Mouse (Mus musculus) hindbrain, postnatal 0 days (tissue): ENCODE data around the gene Adam15. TPM values are rescaled to one million over a fixed set of nuclear protein-coding genes. Genes with fewer than 3 reads are reported as not detected.

Experiments used
- ATAC-seq: fragments of 200-750 bp; cut with Nextera tagmentation; 2 replicates; pipeline ENCODE4 v1.8.0; 2017; ENCODE audit warnings: mild to moderate bottlenecking, moderate TSS enrichment, moderate library complexity
- DNase-seq: peaks from one replicate; pipeline ENCODE4 v3.0.0-alpha.2; 2015; ENCODE audit warnings: low spot score
- H3K27ac ChIP-seq: fragments of 300-500 bp; sonication (generic); 2 replicates; pipeline ENCODE4 v1.5.1; 2014; ENCODE audit warnings: mild to moderate bottlenecking
- H3K27me3 ChIP-seq: fragments of 300-500 bp; sonication (generic); 2 replicates; pipeline ENCODE4 v1.6.1; 2014; ENCODE audit warnings: low read length, mixed read lengths; ENCODE audit not compliant: insufficient read depth
- H3K36me3 ChIP-seq: fragments of 300-500 bp; sonication (generic); 2 replicates; pipeline ENCODE4 v1.6.1; 2014; ENCODE audit warnings: low read length, mixed read lengths; ENCODE audit not compliant: insufficient read depth
- H3K4me1 ChIP-seq: fragments of 300-500 bp; sonication (generic); 2 replicates; pipeline ENCODE4 v1.6.1; 2014; ENCODE audit warnings: antibody characterized with exemption, low read length, mixed read lengths; ENCODE audit not compliant: insufficient read depth
- H3K4me2 ChIP-seq: fragments of 300-500 bp; sonication (generic); 2 replicates; pipeline ENCODE4 v1.6.1; 2014; ENCODE audit warnings: low read depth, mild to moderate bottlenecking, low read length, moderate library complexity, mixed read lengths
- H3K4me3 ChIP-seq: fragments of 300-500 bp; sonication (generic); 2 replicates; pipeline ENCODE4 v1.5.1; 2014; ENCODE audit warnings: low read length
- H3K9ac ChIP-seq: fragments of 300-500 bp; sonication (generic); replicated peaks from 2 replicates; pipeline ENCODE4 v1.6.1; 2014; ENCODE audit warnings: mild to moderate bottlenecking, low read length, moderate library complexity, mixed read lengths
- H3K9me3 ChIP-seq: fragments of 300-500 bp; sonication (generic); 2 replicates; pipeline ENCODE4 v1.6.1; 2016; ENCODE audit warnings: low read length, mixed read lengths
- CTCF ChIP-seq: IDR thresholded peaks from 2 replicates; pipeline ENCODE4 v1.5.1; 2016; ENCODE audit warnings: antibody characterized with exemption, control low read depth, low read depth
- WGBS: fragments of 180-500 bp; shearing (Covaris S2); extraction: QIAGEN DNeasy Blood & Tissue Kit; methylation state at CpG from one replicate; pipeline ENCODE4 v1.1.7; 2014; 5-methylcytosine and 5-hydroxymethylcytosine counted together
- polyA plus RNA-seq: library from polyadenylated mRNA; unstranded; fragments of >200 nt; fragmentation: Nextera tagmentation; extraction: Ambion mirVana; gene quantifications from 2 replicates; pipeline ENCODE4 v1.2.1, GENCODE M21; 2015
- total RNA-seq: library from RNA; depleted of rRNA; stranded (reverse); fragments of >200 nt; gene quantifications from 2 replicates; pipeline ENCODE4 v1.2.3, GENCODE M21; 2014

Adam15 gene
- total and polyA plus RNA-seq, 2 experiments from 2014 or later = 73.2 to 94.4 TPM

DNA sequence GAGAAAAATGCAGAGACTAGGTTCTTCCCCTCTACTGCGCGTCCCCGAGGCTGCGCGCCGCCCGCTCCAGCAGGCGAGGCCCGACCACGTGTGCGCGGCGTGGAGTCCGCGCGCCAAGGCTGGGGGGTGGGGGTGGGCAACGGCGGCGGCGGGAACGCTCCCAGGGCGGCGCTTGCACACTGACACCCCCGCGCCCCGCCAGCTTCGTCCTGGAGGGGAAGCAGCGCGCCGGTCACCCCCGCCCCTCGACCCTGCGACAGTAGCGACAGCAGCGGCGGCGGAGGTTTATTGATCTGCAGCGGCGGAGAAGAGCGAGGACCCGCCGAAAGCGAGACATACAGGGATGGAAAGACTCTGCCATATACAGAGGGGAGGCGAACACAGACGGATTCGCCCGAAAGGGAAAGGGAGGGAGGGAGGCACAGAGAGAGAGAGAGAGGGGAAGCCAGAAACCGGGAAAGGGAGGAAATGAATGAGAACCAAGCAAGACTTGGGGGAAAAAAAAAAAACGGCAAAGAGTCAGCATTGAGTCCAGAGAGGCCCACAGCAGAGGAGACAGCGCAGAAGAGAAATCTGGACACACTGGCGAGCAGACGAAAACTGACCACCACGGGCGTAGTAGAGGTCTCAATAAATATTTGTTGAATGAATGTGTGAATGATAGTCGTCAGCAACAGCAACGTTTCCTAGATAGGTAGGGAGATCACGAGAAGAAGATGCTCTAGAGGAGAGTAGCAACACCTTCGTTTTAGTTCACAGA lies 30.0 kb downstream of the Adam15 start:
- DNase-seq (peak; percentile 78), ATAC-seq (peak; percentile 30; the same call in 1 of the 2 replicates)
- Histone ChIP-seq H3K27me3 (no peaks in the 10 kb centered on the region), H3K27ac (peak overlapping the region; percentile 88), H3K9ac (peak overlapping the region; percentile 82), H3K36me3 (no peaks in the 10 kb centered on the region), H3K4me1 (peaks cover 13% of the 10 kb centered on the region), H3K9me3 (no peaks in the 10 kb centered on the region), H3K4me3 (peak overlapping the region; percentile 67), H3K4me2 (peak overlapping the region; percentile 77)
- 3% methylated on average over 49 of the region's 58 CpGs for WGBS
- TF ChIP-seq CTCF = no peak

DNA sequence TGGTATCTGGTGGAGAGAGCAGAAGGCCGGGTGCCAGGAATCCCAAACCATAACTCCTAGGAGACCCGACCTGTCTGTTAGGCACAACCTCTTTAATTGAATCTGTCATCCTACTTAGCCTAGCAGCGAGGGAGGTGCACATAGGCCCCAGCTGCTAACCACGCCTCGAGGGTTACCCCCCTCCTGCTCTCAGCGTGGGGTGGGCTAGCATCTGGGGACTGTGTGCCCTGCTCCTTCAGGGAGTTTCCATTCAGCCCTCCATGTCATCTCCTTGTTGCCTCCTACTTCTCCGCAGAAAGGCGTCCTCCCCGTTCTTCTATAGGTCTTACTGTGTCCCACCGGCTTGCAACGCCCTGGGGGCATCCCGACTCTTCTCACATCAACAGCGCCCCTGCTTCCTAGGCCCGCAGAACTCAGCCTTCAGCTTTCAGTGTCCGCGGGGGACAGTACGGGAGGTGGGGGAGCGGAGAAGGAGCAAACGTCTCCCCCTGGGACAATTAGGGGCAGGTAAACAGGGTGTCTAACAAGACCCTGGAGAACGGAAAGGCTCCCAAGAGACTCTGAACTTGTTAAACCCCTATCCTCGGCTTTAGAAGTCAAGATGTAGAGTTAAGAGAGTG lies 30.7 kb downstream of the Adam15 start:
- Histone ChIP-seq H3K9me3 (no peaks in the 10 kb centered on the region), H3K27ac (peak overlapping the region; percentile 88), H3K27me3 (no peaks in the 10 kb centered on the region), H3K36me3 (no peaks in the 10 kb centered on the region), H3K4me2 (peak overlapping the region; percentile 77), H3K4me3 (peak overlapping the region; percentile 67), H3K9ac (peak overlapping the region; percentile 82; the same call in 1 of the 2 replicates), H3K4me1 (peaks cover 13% of the 10 kb centered on the region)
- ATAC-seq = no peak
- TF ChIP-seq CTCF = no peak
- WGBS = 9% methylated on average over 21 of the region's 21 CpGs
- DNase-seq = no peak

DNA sequence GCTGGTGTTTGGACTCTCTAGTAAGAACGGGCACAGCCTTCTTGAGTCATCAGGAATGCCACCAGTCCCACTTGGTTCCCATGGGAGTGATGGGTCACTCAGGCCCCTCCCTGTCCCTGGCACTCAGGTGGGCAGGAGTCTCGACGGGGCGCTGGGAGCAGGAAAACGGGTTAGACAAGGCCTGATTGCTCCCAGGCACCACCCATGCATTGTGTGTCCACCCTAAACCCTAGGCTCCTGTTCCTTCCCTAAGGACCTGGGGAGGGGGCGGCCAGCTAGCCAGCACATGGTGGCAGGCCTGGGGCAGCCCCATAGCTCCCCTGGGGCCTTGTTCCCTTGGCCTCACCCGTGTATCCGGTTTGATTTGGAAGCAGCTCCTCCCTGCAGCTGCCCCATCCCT lies 31.5 kb downstream of the Adam15 start:
- Histone ChIP-seq H3K4me3 (no peak overlapping the region), H3K9ac (no peak overlapping the region), H3K4me1 (peaks cover 13% of the 10 kb centered on the region), H3K27ac (no peak overlapping the region), H3K4me2 (no peak overlapping the region), H3K36me3 (no peaks in the 10 kb centered on the region), H3K27me3 (no peaks in the 10 kb centered on the region), H3K9me3 (no peaks in the 10 kb centered on the region)
- ATAC-seq (no peak), DNase-seq (no peak)
- WGBS = 63% methylated on average over 8 of the region's 8 CpGs
- TF ChIP-seq CTCF = no peak

DNA sequence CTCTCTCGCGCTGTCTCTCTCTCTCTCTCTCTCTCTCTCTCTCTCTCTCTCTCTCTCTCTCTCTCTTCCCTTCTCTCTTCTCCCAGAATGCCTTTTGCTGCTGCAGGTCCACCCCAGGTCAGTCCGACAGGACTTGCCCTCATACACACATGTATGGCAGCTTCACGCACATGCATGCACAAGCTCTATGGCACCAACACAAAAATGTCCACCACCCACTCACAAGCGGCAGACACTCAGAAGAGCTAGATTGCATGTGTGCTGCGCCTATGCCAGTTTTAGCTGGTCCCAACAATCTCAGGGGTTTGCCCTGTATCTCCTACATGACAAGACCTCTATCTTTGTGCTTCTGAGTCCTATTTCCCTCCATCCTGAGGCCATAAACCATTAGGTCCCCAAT lies 32.5 kb downstream of the Adam15 start:
- Histone ChIP-seq H3K9me3 (no peaks in the 10 kb centered on the region), H3K27me3 (no peaks in the 10 kb centered on the region), H3K4me2 (peak overlapping the region; percentile 49), H3K9ac (no peak overlapping the region), H3K4me1 (peaks cover 13% of the 10 kb centered on the region), H3K4me3 (no peak overlapping the region), H3K27ac (peak overlapping the region; percentile 32; the same call in 1 of the 2 replicates), H3K36me3 (no peaks in the 10 kb centered on the region)
- 54% methylated on average over 6 of the region's 6 CpGs for WGBS
- ATAC-seq = no peak
- no peak for DNase-seq
- TF ChIP-seq CTCF = no peak

DNA sequence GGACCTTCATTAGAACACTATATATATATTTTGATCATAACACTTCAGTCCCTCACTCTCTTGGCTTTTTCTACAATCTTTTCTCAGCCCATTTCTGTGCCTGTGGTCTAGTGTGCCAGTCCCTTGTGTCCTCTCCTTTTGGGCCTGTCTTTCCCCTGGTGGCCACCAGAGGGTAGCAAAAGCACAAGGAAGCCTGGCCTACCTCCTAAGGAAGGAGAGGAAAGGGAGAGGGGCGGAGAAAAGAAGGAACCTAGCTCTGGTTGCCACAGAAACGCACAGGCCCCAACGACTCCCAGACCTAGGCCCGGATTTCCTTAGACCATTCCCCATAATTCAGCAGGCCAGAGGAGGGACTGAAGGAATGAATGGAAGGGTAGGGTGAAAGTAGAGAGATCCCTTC lies 33.0 kb downstream of the Adam15 start:
- peak; percentile 95 for TF ChIP-seq CTCF
- peak overlapping the region; percentile 32; the same call in 1 of the 2 replicates for H3K27ac ChIP-seq
- H3K4me1 ChIP-seq = peaks cover 13% of the 10 kb centered on the region
- H3K9me3 ChIP-seq = no peaks in the 10 kb centered on the region
- no peak overlapping the region for H3K9ac ChIP-seq
- peak overlapping the region; percentile 49 for H3K4me2 ChIP-seq
- WGBS = 0% methylated on average over 4 of the region's 4 CpGs
- no peaks in the 10 kb centered on the region for H3K36me3 ChIP-seq
- no peak overlapping the region for H3K4me3 ChIP-seq
- H3K27me3 ChIP-seq = no peaks in the 10 kb centered on the region
- ATAC-seq (peak; percentile 13), DNase-seq (peak; percentile 91)

DNA sequence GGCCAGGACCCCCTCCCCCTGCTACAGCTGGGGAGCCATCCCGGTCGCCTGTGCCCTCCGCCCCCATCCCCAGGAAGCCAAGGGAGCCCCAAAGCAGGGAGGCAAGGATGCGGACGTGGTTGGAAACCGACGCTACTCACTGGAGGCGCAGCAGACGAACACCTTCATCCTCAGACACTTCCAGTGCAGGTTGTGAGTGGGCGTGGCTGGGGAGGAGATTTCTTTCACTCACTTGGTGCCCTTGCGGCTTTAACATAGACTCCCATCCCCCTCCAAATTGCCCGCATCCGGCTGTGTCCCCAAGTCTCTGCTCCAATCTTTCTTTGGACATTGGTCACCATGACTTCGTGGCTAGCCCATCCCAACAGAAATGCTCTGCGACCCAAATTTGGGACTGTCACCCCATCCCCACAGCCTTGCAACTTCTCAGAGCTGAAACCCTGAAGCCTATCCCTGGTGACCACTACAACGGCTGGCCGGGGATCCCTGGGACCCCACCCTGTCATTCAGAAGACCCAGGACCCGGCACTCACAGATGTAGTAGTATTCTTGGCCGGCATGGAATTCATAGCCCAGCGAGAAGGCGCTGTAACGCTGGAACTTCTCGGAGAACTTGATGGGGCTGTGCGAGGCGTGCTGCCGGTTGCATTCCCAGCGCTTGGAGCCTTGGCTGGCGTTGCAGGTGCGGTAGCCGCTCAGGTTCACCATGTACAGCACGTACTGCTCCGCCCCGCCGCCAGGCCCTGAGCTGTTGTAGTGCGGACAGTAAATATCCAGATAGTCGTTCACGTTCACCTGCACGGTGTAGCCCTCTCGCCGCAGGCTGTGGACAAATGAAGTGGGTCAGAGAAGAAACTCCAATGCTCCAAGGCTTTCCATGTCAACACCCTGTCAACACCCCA lies 33.6 kb downstream of the Adam15 start:
- no peaks in the 10 kb centered on the region for H3K27me3 ChIP-seq
- H3K9ac ChIP-seq = no peak overlapping the region
- no peak overlapping the region for H3K27ac ChIP-seq
- ATAC-seq = no peak
- 8% methylated on average over 40 of the region's 40 CpGs for WGBS
- H3K4me3 ChIP-seq = peak overlapping the region; percentile 16
- H3K36me3 ChIP-seq = no peaks in the 10 kb centered on the region
- no peak for DNase-seq
- no peaks in the 10 kb centered on the region for H3K9me3 ChIP-seq
- H3K4me1 ChIP-seq = peaks cover 13% of the 10 kb centered on the region
- H3K4me2 ChIP-seq = peak overlapping the region; percentile 49
- TF ChIP-seq CTCF = no peak
